Mouse (Mus musculus): ENCODE results near the gene Atp13a1.

Atp13a1 gene

GRCm38 (mm10) chr8:69801796-69802195 lies 10.8 kb downstream of the Atp13a1 start:
- DNase-seq, result no peak

- no peak for DNase-seq
Observed at GRCm38 (mm10) chr8:69802216-69802615, 11.3 kb downstream of the Atp13a1 start.

GRCm38 (mm10) chr8:69803366-69803765 lies 12.4 kb downstream of the Atp13a1 start:
- DNase-seq, result no peak

- DNase-seq, result no peak
Observed at GRCm38 (mm10) chr8:69804537-69804936, 13.6 kb downstream of the Atp13a1 start.

GRCm38 (mm10) chr8:69805086-69805485 lies 14.1 kb downstream of the Atp13a1 start:
- no peak for DNase-seq

GRCm38 (mm10) chr8:69805491-69805890 lies 14.5 kb downstream of the Atp13a1 start:
- DNase-seq, result no peak

- DNase-seq, result no peak
Observed at GRCm38 (mm10) chr8:69807236-69807635, 16.3 kb downstream of the Atp13a1 start.

GRCm38 (mm10) chr8:69808094-69808863 lies 17.3 kb downstream of the Atp13a1 start, which contains the start of gene Gmip:
Gene Gmip, plus strand, starts transcription at chr8:69808679.
- peak; percentile 87 for DNase-seq

GRCm38 (mm10) chr8:69808864-69809403 lies 18.0 kb downstream of the Atp13a1 start:
- no peak for DNase-seq

GRCm38 (mm10) chr8:69809820-69810219 lies 18.9 kb downstream of the Atp13a1 start:
- DNase-seq, result no peak

GRCm38 (mm10) chr8:69814881-69815280 lies 23.9 kb downstream of the Atp13a1 start:
- DNase-seq, result no peak

GRCm38 (mm10) chr8:69815396-69815795 lies 24.4 kb downstream of the Atp13a1 start:
- DNase-seq, result no peak

GRCm38 (mm10) chr8:69820466-69820865 lies 29.5 kb downstream of the Atp13a1 start:
- no peak for DNase-seq

GRCm38 (mm10) chr8:69821971-69822385 lies 31.0 kb downstream of the Atp13a1 start:
- DNase-seq, result peak; percentile 55

- peak; percentile 82 for DNase-seq
Observed at GRCm38 (mm10) chr8:69822386-69823191, 31.6 kb downstream of the Atp13a1 start, which contains the start of gene Lpar2. Gene Lpar2, plus strand, starts transcription at chr8:69822429.

GRCm38 (mm10) chr8:69826371-69826770 lies 35.4 kb downstream of the Atp13a1 start:
- DNase-seq, result no peak

- DNase-seq, result peak; percentile 88
Observed at GRCm38 (mm10) chr8:69832298-69832853, 41.4 kb downstream of the Atp13a1 start, which contains the start of gene Pbx4. Gene Pbx4, plus strand, starts transcription at chr8:69832491.

- no peak for DNase-seq
Observed at GRCm38 (mm10) chr8:69837057-69837682, 46.2 kb downstream of the Atp13a1 start.

- DNase-seq, result no peak
Observed at GRCm38 (mm10) chr8:69847167-69848065, 56.5 kb downstream of the Atp13a1 start.

GRCm38 (mm10) chr8:69848951-69849350 lies 58.0 kb downstream of the Atp13a1 start:
- peak; percentile 45 for DNase-seq

GRCm38 (mm10) chr8:69849899-69850298 lies 58.9 kb downstream of the Atp13a1 start:
- peak; percentile 64 for DNase-seq
